Mouse (Mus musculus) myocyte (in vitro differentiated cells): ENCODE data around the gene Abhd5. TPM values are rescaled to one million over a fixed set of nuclear protein-coding genes. Genes with fewer than 3 reads are reported as not detected.

ENCODE experiments used
- H3K27me3 ChIP-seq: one replicate; pipeline ENCODE4 v1.6.1; 2011; ENCODE audit not compliant: control insufficient read depth, insufficient read depth, insufficient read length
- H3K36me3 ChIP-seq: one replicate; pipeline ENCODE4 v1.6.1; 2011; ENCODE audit not compliant: control insufficient read depth, insufficient read depth
- H3K4me2 ChIP-seq: one replicate; pipeline ENCODE4 v1.6.1; 2011; ENCODE audit warnings: low read depth, control low read depth
- H3K4me3 ChIP-seq: one replicate; pipeline ENCODE4 v1.5.1; 2011; ENCODE audit warnings: mild to moderate bottlenecking, control low read depth, moderate library complexity
- H3K79me2 ChIP-seq: one replicate; pipeline ENCODE4 v1.6.1; 2011; ENCODE audit not compliant: control insufficient read depth, insufficient read depth
- H3ac ChIP-seq: one replicate; pipeline ENCODE4 v1.6.1; 2011; ENCODE audit not compliant: control insufficient read depth, insufficient read length
- CEBPB ChIP-seq: IDR thresholded peaks from 2 replicates; pipeline ENCODE4 v1.6.1; 2011; ENCODE audit warnings: mild to moderate bottlenecking, moderate library complexity; ENCODE audit not compliant: poor library complexity, insufficient read depth, severe bottlenecking
- E2F4 ChIP-seq: IDR thresholded peaks from one replicate; pipeline ENCODE4 v1.6.1; 2011; ENCODE audit warnings: mild to moderate bottlenecking, control low read depth, moderate library complexity; ENCODE audit not compliant: insufficient read depth
- MAX ChIP-seq: IDR thresholded peaks from one replicate; pipeline ENCODE4 v1.6.1; 2011; ENCODE audit warnings: low read depth, mild to moderate bottlenecking, control low read depth
- MYOD1 ChIP-seq, 3 experiments: IDR thresholded peaks; one replicate each; pipeline ENCODE4 v1.6.1; 2011; ENCODE audit warnings: control low read depth in 2 of 3, low read depth in 2 of 3, mild to moderate bottlenecking in 2 of 3, moderate library complexity in 1 of 3; ENCODE audit not compliant: insufficient read length in 2 of 3, control insufficient read depth in 1 of 3
- MYOG ChIP-seq, 3 experiments: IDR thresholded peaks; one replicate each; pipeline ENCODE4 v1.6.1; 2011; ENCODE audit warnings: control low read depth in 2 of 3, low read depth in 2 of 3, mild to moderate bottlenecking in 2 of 3; ENCODE audit not compliant: insufficient read length in 2 of 3, control insufficient read depth in 1 of 3, insufficient read depth in 1 of 3
- POLR2A ChIP-seq: IDR thresholded peaks from one replicate; pipeline ENCODE4 v1.6.1; 2011; ENCODE audit warnings: low read depth, mild to moderate bottlenecking, control low read depth, moderate library complexity; ENCODE audit not compliant: insufficient read length
- POLR2AphosphoS2 ChIP-seq: IDR thresholded peaks from one replicate; pipeline ENCODE4 v1.6.1; 2011; ENCODE audit warnings: low read depth, control low read depth; ENCODE audit not compliant: insufficient read length
- REST ChIP-seq: IDR thresholded peaks from one replicate; pipeline ENCODE4 v1.6.1; 2011; ENCODE audit warnings: mild to moderate bottlenecking, control low read depth, moderate library complexity; ENCODE audit not compliant: insufficient read depth, insufficient read length
- SRF ChIP-seq: IDR thresholded peaks from one replicate; pipeline ENCODE4 v1.6.1; 2011; ENCODE audit warnings: low read depth; ENCODE audit not compliant: control insufficient read depth, insufficient read length
- TCF12 ChIP-seq: IDR thresholded peaks from one replicate; pipeline ENCODE4 v1.6.1; 2011; ENCODE audit warnings: mild to moderate bottlenecking, control low read depth; ENCODE audit not compliant: poor library complexity, insufficient read depth, severe bottlenecking
- TCF3 ChIP-seq: IDR thresholded peaks from one replicate; pipeline ENCODE4 v1.6.1; 2011; ENCODE audit warnings: low read depth, control low read depth; ENCODE audit not compliant: insufficient read length
- USF1 ChIP-seq: IDR thresholded peaks from one replicate; pipeline ENCODE4 v1.6.1; 2011; ENCODE audit warnings: low read depth, mild to moderate bottlenecking, control low read depth, moderate library complexity
- polyA plus RNA-seq: library from polyadenylated mRNA; unstranded; fragments of >200 nt; fragmentation: generic; extraction: Trizol; gene quantifications from one replicate; pipeline ENCODE4 v1.2.1, GENCODE M21; 2012; ENCODE audit warnings: missing spikeins

Abhd5 gene
- polyA plus RNA-seq, 1 experiment, result 24.8 TPM

GRCm38 (mm10) chr9:122386015-122386414 is 34.6 kb downstream of the Abhd5 start:
- Histone ChIP-seq H3ac (no peak overlapping the region), H3K79me2 (no peaks in the 10 kb centered on the region), H3K4me2 (no peak overlapping the region), H3K36me3 (peaks cover 4% of the 10 kb centered on the region), H3K4me3 (no peak overlapping the region), H3K27me3 (no peaks in the 10 kb centered on the region)
- TF ChIP-seq E2F4, result no peak
- no peak for TF ChIP-seq CEBPB
- no peak for TF ChIP-seq REST
- TF ChIP-seq TCF12, result no peak
- TF ChIP-seq TCF3, result no peak
- no peak for TF ChIP-seq MYOD1 (IDR thresholded peaks at IDR 0.05; ENCODE audit: control insufficient read depth in 1 of 3, insufficient read length in 2 of 3, low read depth in 2 of 3)
- no peak for TF ChIP-seq MAX
- no peak for TF ChIP-seq POLR2A
- TF ChIP-seq SRF, result no peak
- no peak for TF ChIP-seq USF1
- TF ChIP-seq POLR2AphosphoS2, result no peak
- no peak for TF ChIP-seq MYOG (IDR thresholded peaks at IDR 0.05; ENCODE audit: control insufficient read depth in 1 of 3, insufficient read depth in 1 of 3, insufficient read length in 2 of 3, low read depth in 2 of 3)

- Histone ChIP-seq H3K79me2 (no peaks in the 10 kb centered on the region), H3K27me3 (no peaks in the 10 kb centered on the region), H3K4me3 (no peak overlapping the region), H3ac (no peak overlapping the region), H3K36me3 (no peaks in the 10 kb centered on the region), H3K4me2 (no peak overlapping the region)
- no peak for TF ChIP-seq CEBPB
- TF ChIP-seq TCF3, result no peak
- no peak for TF ChIP-seq SRF
- no peak for TF ChIP-seq E2F4
- no peak for TF ChIP-seq USF1
These were observed 38.0 kb downstream of the Abhd5 start for GRCm38 (mm10) chr9:122389287-122389920.

- H3K4me3 ChIP-seq, result no peak overlapping the region
- H3ac ChIP-seq, result no peak overlapping the region
- no peaks in the 10 kb centered on the region for H3K36me3 ChIP-seq
- H3K4me2 ChIP-seq, result no peak overlapping the region
- TF ChIP-seq TCF3 (no peak), REST (no peak), E2F4 (no peak), POLR2AphosphoS2 (no peak), CEBPB (no peak), POLR2A (no peak), TCF12 (no peak), MYOG (IDR thresholded peaks at IDR 0.05; ENCODE audit: control insufficient read depth in 1 of 3, insufficient read depth in 1 of 3, insufficient read length in 2 of 3, low read depth in 2 of 3) (no peak), USF1 (no peak), MAX (no peak), SRF (no peak), MYOD1 (IDR thresholded peaks at IDR 0.05; ENCODE audit: control insufficient read depth in 1 of 3, insufficient read length in 2 of 3, low read depth in 2 of 3) (no peak)
- no peaks in the 10 kb centered on the region for H3K79me2 ChIP-seq
- H3K27me3 ChIP-seq, result no peaks in the 10 kb centered on the region
These were observed 44.4 kb downstream of the Abhd5 start for GRCm38 (mm10) chr9:122395816-122396215.

GRCm38 (mm10) chr9:122397156-122397555 is 45.7 kb downstream of the Abhd5 start:
- TF ChIP-seq TCF3 (no peak), POLR2AphosphoS2 (no peak), TCF12 (no peak), E2F4 (no peak), MYOD1 (IDR thresholded peaks at IDR 0.05; ENCODE audit: control insufficient read depth in 1 of 3, insufficient read length in 2 of 3, low read depth in 2 of 3) (no peak), CEBPB (no peak), MAX (no peak), MYOG (IDR thresholded peaks at IDR 0.05; ENCODE audit: control insufficient read depth in 1 of 3, insufficient read depth in 1 of 3, insufficient read length in 2 of 3, low read depth in 2 of 3) (no peak), REST (no peak), SRF (no peak), USF1 (no peak), POLR2A (no peak)
- H3ac ChIP-seq, result no peak overlapping the region
- no peaks in the 10 kb centered on the region for H3K27me3 ChIP-seq
- no peak overlapping the region for H3K4me2 ChIP-seq
- no peak overlapping the region for H3K4me3 ChIP-seq
- H3K36me3 ChIP-seq, result no peaks in the 10 kb centered on the region
- H3K79me2 ChIP-seq, result no peaks in the 10 kb centered on the region
